Mouse (Mus musculus) granulocyte monocyte progenitor cell, adult 5-6 weeks (primary cell): ENCODE measurements around the gene Cdk2ap2. TPM values are rescaled to one million over a fixed set of nuclear protein-coding genes. Genes with fewer than 3 reads are reported as not detected.
A peak's percentile ranks its signal among the peaks of the same experiment; 100 is the strongest.
"Not testable (repeated sequence)": the region's sequence is repeated elsewhere in the genome, so short reads cannot be mapped to it uniquely, and the experiment has no call there.

Experiments
- ATAC-seq: replicated peaks from 2 replicates; pipeline ENCODE4 v1.8.0; 2016; ENCODE audit warnings: mild to moderate bottlenecking, moderate TSS enrichment, inconsistent platforms; ENCODE audit not compliant: poor library complexity, severe bottlenecking
- total RNA-seq, 2 experiments: library from RNA; stranded (forward) in 1 of 2; stranded (reverse) in 1 of 2; fragments of 200-712, 200-1000 nt in 1 of 2; fragments of >200 nt in 1 of 2; fragmentation: Nextera tagmentation in 1 of 2; gene quantifications; 2 replicates each; pipeline ENCODE4 v1.2.3; 2014 to 2017

Cdk2ap2 gene
- total RNA-seq, 2 experiments from 2014 or later: 36.5 to 119 TPM

DNA sequence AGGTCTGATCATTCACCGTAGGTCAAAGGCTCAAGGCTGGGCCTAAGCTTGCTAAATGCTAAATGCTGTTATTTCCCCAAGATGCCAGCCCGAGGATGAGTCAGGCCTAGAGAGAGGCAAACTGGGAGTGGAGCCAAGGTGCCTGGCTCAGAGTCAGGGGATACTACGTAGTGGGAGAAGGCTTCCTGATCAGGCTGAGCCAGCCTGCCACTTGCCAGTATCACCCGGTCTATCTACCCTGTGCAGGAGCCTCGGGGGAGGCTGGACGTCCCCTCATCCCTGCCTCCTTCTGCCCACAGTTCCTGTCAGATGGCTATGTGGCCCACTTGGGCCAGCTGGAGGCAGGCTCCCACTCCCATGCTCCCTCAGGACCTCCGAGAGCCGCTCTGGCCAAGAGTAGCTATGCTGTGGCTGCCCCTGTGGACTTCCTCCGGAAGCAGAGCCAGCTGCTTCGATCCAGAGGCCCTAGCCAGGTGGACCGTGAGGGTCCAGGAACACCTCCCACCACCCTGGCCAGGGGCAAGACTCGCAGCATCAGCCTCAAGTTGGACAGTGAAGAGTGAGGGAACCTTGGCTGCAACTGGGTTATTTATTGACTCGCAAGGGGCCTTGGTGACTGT is 16.3 kb downstream of the Cdk2ap2 start:
- ATAC-seq: peak; percentile 55

DNA sequence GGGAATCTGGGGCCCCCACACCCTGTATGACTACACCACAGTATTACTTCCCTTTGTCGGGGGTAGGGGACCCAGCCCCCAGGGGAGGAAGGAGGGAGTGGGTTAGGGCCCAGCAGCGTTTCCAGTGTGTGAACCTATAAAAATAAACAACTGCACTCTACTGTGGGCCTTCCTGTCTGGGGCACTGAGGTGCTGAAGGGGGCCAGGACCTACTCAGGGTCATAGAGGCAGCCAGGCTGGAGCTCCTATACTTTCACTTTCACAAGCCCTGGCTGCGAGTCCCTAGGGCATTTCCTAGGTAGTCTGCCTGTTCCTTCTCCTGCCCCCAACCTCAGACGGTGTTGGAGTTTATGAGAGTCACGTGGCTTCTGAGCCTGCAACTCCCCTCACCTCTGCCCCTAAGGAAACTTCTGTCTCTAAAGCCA is 16.8 kb downstream of the Cdk2ap2 start:
- ATAC-seq: peak; percentile 63

DNA sequence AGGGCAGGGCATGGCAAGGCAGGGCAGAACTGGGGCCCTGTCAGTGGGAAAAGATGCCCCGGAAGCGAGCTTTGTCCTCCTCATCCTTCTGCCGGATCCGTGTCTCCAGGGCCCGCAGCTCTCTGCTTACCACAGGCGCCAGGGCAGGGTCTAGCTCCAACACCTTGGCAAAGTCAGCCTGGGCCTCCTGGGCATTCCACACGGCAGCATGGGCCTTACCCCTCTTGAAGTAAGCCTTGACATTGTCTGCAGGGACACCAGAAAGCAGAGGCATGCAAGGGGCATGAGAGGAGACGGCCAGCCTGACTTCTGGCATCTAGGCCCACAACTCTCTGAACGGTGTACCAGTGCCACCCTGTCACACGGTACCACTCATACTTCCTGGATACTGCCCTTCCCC is 17.6 kb downstream of the Cdk2ap2 start:
- ATAC-seq: no peak

DNA sequence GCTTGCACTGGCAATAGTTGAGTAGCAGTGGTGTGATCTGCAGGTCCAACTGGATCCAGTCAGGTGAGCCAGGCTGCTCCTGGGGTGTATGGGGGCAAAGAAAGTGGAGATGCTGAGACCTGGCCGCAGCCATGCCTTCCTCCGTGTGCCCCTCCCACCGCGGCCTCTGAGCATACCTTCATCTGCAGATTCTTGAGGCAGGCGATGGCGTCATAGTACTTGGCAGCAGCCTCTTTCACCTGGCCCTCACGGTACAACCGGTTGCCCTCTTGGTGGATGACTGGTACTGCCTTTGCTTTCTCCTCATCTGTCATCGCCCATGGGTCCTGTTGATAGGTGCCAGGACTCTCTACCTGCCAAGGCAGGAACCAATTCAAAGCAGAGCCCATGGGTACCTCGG is 18.2 kb downstream of the Cdk2ap2 start:
- no peak for ATAC-seq

DNA sequence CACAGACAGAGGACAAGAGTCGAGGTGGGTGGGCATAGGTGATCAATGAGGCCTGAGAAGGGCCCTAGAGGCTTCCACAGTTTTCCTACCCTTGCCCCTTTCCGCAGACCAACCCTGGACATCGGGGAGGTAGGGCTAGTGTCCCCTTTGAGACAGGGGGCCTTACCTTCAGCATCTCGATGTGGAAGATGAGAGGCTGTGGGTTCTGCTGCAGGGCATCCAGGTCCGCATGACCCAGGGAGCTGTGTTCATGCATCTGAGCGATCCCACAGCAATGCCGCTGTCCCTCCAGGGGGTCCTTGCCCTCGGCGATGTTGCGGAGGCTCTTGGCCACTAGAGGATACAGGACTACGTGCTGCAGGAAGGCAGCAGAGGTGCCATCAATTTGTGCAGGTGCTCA is 18.8 kb downstream of the Cdk2ap2 start:
- ATAC-seq: no peak

DNA sequence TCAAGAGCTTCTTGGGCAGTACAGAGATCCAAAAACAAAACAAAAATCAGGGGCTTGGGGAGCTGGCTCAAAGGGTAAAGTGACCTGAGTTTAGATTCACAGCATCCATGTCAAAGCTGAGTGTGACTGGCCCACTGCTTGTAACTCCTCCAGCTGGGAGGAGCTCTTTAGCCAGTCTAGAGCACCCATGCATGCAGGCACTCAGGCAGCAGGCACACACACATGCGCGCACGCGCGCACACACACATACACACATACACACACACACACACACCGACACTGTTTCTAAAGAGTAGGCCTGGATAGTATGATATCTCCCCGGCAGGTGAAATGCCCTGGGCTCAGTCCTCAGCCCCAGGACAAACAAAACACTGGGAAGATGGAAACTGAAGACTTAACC is 20.0 kb downstream of the Cdk2ap2 start:
- no peak for ATAC-seq

DNA sequence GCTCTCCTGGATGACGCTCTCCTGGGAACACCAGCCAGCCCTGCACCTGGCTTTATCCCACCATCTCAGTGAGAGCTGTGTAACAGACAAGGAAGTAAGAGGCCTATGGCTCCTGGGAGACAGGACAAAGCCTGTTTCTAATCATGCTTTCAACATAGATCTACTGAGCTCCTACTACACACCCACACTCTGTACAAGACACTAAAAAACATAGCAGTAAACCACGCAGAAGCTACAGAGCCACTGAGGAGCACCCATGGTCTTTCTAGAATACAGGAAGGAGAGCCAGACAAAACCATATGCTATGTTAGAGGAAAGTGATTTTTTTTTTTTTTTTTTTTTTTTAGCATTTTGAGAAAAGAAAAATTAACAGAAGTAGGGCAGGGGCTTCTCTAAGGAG is 21.4 kb downstream of the Cdk2ap2 start:
- ATAC-seq: no peak

DNA sequence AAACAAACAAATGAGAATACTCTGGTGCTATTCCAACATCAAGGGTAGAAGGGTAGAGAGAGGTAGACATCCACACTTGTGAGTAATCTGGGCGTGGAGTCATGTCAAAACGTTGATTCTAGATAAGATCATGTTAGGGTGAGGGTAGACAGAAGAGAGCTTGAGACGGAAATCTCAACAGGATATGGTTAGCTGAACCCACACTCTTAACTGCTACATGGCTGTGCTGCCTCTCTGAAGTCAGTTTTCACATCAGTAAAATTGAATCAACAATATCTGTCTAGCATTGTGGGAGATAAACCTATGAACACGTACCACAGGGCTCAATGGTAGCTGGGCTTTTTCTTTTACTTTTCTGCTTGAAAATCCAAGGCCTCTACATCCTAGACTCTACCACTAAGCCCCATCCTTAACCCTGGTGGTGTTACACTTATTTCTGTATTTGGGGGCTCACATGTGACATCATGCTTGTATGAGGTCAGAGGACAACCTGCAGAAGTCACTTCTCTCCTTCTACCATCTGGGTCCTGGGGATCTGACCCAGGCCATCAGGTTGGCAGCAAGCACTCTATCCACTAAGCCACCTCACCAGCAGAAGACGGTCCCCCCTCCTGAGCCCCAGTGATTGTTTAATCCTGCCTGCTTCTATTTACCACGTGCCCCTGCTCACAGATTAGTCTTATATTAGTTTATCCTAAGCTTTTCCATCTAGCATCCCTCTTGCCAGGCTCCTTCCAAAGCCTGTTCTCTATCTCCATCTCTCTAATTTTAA is 22.9 kb downstream of the Cdk2ap2 start:
- ATAC-seq: no peak

DNA sequence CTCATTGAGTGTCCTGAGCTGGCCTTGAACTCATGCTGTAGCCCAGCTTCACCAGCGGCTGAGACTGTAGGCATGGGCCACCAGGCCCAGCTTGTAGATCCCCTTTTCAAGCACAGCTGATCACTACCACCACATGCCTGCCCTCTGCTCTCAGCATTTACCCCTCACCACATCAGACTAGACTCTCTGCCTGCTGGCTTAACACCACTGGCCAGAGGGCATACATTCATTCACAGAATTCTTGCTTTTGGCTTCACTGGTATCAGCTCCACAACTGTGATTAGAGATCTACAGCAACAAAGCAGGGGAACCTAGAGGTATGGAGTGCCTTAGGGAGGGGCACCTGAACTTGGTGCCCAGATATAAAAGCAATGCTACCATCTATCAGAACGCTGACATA is 23.5 kb downstream of the Cdk2ap2 start:
- ATAC-seq: no peak

DNA sequence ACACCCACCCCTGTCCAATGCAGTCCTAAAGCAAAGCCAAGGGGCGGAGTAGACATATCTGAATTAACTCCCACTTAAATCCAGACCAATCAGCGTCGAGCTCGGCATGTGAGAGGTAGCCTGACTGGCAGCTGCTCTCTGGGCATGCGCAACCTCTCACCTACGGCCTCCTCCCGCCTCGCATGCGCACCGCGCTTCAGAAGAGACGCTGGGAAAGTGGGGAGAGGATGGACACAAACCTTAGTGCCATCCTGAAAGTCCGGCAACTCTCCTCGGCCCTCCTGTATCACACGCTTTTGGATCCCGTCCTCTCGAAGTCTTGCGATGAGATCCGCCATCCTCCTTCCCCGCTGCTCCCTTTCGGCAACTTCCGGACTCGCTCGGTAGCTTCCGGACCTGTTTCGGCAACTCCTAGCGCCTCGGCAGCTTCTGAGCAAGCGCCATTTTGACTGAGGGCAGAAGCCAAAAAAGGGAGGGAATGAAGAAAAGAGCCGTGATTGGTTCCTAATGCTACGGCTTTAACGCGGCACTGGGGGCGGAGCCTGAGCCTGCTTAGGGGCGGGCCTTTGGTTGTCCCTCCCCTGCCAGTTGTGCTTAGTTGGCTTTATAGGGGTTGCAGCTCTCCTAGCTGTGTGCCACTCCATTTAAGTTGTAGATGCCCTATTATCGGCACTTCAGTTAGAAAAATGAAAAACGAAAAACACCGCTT is 24.3 kb downstream of the Cdk2ap2 start:
- peak; percentile 68 for ATAC-seq

DNA sequence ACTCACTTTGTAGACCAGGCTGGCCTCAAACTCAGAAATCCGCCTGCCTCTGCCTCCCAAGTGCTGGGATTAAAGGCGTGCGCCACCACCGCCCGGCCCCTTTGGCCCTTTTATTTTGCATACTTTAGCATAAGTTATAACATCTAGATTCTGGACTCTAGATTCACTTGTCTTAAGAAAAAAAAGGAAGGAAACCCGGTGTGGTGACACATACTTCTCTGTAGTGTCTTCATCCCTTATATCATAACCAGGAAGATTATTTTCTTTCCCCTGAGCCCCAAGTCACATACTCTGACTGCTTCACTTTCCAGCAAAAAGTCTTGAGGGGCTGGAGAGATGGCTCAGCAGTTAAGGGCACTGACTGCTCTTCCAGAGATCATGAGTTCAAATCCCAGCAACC is 24.9 kb downstream of the Cdk2ap2 start:
- ATAC-seq: peak; percentile 38

DNA sequence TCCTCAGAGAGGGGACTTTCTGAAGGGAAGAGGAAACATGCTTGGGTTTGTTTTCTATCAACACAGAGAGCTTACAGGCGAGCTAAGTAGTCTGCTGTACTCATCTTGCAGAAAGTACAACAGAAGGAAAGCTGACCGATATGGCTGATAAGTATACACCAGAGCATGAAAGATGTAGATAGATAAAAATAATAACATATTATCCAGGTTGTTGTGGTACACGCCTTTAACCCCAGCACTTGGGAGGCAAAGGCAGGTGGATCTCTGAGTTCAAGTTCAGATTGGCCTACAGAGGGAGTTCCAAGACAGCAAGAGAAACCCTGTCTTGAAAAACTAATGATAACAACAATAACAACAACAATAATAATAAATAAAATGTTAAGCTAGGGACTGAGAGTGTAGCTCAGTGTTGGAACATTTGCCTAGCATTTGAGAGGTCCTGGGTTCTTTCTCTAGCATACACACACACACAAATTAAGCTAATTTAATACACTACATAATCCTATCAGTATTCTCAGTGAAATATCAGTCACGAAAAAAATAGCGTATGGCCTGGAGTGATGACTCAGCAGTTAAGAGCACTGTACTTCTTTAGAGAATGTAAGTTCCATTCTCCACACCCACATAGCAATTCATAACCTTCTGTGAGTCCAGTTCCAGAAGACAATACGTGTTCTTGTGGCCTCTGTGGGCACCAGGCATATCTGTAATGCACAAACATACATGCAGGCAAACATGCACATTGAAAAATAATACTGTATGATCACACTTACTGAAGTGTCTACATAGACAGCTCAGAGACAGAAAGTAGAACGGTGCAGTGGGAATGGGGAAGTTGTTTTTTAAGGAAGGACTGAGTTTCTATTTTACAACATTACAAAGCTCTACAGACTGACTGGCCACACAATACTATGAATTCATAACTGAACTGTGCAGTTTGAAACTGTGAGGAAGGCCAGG is 25.7 kb downstream of the Cdk2ap2 start:
- peak; percentile 14; the same call in 1 of the 2 replicates for ATAC-seq

DNA sequence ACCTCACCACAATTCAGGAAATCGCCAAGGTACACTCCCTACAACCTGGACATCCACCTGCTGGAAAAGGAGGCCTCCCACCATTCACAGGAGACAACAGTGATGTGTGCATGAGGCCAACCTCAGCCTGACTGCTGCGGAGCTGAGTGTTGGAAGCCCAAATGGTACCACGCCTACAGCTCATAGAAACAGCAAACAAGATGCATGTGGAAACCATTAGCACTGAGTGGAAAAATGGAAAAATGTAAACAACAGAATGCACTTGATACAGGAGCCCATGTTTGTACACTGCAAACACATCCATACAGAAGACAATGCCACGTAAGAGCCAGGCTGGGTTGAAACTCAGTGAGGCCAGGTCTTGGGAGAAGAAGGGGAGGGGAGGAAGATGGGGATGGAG is 27.4 kb downstream of the Cdk2ap2 start:
- ATAC-seq: no peak

DNA sequence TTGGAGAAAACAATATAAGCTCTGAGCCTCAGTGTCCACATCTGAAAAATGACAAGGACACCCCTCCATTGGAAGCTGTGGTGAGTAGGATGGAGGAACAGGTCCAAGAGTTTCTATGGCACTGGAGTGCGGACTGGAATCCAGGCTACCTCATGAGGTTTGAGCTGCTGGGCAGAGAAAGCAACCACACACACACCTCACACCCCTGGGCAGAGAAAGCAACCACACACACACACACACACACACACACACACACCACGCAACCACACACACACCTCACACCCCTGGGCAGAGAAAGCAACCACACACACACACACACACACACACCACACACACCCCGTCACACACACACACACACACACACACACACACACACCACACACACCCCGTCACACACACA is 28.3 kb downstream of the Cdk2ap2 start:
- not testable (repeated sequence) for ATAC-seq

DNA sequence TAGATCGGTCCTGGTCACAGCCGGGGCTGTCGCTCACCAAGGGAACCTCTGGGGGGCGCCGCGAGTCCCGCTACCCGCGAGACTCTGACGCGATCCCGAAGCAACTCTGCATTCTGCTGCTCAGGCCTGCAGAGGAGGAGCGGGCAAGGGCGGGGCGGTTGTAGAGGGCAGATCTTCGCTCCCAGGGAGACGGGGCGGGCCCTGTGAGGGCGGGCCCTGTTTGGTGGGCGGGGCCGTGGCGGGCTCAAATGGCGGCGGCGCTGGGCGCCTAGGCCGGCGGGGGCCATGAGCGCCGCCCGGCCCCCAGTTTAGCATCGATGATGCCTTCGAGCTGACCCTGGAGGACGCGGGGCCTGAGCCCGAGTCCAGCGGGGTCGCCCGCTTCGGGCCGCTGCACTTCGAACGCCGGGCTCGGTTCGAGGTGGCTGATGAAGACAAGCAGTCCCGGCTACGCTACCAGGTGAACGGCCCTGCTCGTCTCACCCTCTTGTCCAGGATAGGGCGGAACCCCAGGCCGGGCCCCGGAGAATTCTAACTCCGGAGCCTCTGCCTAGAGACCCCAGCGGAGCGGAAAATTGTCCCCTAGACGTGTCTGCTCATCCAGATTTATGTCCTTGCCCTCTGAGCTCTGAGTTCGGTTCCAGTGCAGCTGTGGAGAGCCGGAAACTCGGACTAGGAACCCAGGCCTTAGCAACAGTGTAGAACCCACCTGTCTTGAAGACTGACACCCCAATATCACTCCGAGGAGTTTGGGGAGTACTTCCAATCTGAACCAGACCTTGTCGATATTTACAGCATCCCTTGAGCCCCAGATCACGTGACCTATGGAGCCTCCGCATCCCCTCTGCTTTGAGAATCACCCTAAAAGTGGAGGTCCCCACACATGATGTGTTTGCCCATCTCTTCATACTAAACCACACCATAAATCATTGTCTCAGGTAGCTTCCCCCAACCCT is 29.0 kb downstream of the Cdk2ap2 start, which contains the start of gene Aip:
Gene Aip, minus strand, starts transcription at position 118 of the 956 bp plus-strand sequence.
- ATAC-seq: peak; percentile 75

DNA sequence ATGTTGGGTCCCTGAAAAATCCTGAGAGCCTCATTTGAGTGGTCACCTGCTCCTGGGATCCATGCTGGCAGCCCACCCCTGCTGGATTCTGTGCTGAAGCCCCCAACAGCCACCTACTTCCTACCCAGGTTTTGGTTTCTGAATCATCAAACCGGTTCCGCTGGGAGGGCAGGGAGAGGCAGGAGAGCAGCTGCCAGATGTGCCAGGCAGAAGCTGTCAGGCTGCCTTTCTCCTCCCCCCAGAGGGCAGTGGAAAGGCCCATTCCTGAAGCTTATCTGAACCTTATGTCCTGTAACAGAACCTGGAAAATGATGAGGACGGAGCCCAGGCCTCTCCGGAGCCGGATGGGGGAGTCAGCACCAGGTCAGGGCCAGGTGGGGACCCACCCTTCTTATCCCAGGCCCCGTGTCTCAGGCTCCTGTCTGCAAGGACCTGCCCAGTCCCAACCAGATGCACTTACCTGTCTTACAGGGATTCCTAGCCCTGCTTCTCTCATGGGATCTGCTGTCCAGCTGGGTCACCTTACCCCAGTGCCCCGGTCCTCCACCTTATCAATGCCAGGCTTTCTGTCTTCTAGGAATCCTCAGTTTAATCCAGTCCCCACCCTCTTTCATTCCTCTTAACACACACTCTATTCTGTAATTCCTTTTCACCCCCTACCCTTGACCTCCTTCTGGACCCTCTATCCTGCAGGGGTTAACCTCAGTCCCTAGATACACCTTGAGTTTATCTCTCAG is 29.9 kb downstream of the Cdk2ap2 start:
- ATAC-seq: no peak

DNA sequence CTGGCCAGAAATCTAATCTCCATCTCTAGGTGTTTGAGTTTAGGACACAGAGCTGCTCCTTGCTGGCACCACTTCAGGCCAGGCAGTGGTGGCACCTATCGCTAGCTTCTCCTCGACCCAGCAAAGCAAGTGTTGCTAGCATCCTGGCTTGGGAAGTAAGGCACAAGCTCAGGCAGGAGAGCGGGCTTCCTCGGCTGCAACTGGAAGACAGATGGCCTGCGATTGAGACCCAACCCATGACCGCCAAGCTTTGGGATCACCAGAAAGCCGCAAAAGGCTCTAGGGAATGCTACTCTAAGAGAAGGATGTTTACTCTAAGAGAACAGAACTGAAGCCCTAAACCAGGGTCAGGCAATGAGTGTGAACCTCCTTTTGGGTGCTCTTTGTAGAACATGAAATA is 32.5 kb downstream of the Cdk2ap2 start:
- ATAC-seq: no peak

DNA sequence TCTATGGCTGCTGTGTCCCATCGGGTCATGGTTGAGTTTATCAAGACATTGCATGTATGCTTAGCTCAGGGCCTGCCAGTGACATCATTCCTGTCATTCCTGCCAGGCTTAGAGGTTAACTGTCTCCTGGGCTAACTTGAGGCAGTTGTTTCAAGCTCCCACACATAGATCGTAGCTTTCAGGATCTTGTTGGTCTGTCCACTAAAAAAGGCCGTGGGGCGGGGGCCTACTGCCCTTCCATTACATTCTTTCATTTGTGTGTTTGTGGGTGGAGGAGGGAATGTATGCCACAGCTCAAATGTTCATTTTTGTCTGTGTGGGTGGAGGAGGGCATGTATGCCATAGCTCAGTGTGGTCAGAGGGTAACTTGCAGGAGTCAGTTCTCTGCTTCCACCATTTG is 33.1 kb downstream of the Cdk2ap2 start:
- ATAC-seq: no peak
